Mouse (Mus musculus): ENCODE measurements around the gene Camk2b.

Camk2b gene

DNA sequence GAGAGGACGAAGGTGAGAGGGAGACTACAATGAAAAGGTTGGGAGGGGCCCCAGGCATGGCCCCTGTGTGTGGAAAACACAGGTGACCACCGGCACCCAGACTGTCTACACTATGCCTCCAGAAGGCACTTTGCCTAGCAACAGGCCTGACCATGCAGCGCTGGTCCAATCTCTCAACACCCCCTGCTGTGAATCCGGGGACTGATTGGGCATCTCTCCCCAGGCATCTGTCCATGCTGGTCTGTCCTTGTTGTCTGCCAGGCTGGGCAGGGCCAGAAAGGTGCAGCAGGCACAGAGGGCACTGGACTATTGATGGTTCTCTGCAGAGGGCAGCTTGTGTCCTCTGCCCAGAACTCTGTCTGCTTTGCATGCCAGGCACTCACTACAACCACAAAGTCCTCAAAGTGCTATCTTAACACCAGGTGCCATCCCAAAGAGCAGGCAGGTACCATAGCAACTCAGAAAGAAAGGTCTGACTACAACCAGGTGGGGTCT, 16.0 kb downstream of the Camk2b start:
- DNase-seq (ENCODE audit: low read depth, low spot score): no peak

DNA sequence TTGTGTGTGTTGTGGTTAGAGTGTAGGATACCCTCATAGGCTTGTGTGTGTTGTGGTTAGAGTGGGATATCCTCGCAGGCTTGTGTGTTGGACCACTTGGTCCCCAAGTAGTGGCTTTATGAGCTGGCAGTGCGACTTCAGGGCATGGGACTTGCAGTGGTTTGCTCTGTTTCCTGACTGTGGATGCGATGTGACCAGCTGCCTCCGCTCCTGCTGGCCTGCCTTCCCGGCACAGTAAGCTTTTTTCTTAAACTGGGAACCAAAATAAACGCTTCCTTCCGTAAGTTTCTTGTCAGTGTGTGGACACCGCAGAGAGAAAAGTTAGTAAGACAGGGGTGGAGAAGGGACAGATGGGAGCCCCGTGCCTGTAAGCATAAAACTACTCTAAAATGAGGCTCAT, 18.0 kb downstream of the Camk2b start:
- DNase-seq (ENCODE audit: low read depth, low spot score): no peak

DNA sequence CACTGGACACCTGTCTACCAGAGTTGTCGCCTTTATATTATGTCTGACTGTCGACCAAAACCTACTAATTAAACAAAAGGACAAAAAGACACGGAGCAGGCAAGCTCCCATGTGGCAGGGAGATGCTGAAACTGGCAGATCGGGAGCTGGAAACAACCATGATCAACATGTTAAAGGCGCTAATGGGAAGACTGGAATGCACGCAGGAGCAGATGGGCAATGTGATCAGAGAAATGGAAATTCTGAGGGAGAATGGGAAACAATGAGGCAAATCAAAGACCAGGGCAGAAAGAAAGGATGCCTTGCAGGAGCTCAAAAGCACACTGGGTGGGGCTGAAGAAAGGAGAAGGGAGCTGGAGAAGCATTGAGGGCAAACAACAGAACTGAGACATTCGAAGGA, 27.2 kb downstream of the Camk2b start:
- no peak for DNase-seq (ENCODE audit: low read depth, low spot score)

DNA sequence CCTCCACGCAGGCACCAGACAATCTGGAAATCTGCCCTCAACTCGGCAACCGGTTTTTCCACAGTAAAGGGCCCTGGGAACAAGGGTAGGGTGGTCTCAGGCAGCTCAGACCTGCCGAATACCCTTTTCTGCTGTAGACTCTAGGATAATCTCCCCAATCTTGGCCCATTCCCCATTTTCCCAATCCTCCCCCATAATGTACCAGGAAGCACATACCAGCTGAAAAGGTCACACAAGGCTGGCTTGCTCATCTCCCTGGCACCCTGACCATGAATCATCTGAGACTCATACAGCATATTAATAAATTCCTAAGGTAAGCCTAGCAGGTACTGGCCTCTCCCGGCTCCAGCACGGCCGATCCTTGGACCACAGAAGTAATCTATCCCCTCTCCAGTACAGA, 28.5 kb downstream of the Camk2b start:
- DNase-seq (ENCODE audit: low read depth, low spot score): peak; percentile 55

DNA sequence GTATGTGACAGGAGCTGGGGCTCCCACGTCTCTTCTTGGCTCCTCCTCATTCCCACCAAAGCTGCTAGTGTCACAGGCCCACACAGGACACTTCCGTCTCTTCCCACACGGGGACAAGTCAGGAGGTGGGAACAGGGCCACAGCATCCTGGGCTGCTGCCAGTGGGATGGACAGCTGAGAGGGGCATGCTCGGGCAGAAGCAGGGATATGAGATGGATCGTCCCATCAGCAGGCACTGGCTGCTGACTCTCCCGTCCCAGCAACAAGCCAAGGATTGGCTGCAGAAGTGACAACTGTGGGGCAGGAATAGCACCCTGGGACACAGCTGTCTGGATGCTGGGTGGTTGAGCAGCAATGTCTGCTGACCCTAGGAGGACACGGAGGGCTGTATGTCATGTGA, 29.0 kb downstream of the Camk2b start:
- peak; percentile 90 for DNase-seq (ENCODE audit: low read depth, low spot score)

DNA sequence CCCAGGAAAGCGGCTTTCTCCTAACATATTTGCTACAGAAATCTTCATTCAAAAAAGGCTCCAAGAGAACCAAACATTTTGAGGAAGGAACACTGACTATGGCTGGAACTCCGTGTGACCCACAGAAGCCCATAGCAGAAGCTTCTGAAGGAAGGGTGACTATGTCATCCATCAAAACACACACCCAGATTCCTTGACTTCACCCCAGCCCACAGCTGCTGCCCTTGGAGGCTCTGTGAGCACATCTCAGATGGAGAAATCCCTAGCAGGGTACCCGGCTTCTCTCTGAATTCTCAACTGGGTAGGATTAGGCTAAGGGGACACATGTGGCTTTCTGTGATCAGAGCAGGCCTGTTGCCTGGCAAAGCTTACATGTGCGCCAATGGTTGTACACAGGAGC, 29.7 kb downstream of the Camk2b start:
- no peak for DNase-seq (ENCODE audit: low read depth, low spot score)

DNA sequence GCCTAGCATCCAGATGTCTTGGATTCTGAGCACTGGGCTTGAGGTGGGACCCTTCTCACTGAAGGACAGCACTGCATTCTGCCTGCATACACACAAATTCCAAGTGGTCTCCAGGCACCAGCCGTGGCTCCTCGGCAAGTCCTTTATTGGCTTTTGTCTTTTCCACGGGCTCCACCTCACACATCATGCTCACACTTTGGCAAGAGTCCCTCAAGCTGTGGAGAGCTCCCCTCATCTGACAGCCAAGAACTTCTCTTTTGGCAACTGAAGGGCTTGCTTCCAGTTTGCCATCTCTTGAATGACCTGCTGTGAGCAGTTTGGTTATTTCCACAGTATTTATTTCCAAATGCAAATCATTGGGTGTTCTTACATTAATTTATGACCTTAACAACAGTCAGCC, 30.6 kb downstream of the Camk2b start:
- no peak for DNase-seq (ENCODE audit: low read depth, low spot score)

DNA sequence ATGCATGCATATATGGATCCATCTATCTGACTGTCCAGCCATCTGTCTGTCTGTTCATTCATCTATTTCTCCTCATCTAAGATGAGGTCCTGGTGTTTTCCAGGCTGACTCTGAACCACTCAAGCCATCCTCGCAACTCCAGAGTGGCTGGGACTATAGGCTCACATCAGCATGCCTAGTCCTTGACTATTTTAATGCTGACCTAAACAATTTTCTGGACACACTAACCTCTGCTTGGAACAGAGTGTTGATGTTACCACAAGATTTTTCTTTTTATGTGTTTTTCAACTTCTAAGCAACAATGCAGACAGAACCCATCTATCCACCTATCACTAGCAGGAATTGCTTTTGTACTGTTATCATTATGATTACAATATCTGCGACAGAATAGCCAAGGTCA, 31.4 kb downstream of the Camk2b start:
- DNase-seq (ENCODE audit: low read depth, low spot score): no peak

DNA sequence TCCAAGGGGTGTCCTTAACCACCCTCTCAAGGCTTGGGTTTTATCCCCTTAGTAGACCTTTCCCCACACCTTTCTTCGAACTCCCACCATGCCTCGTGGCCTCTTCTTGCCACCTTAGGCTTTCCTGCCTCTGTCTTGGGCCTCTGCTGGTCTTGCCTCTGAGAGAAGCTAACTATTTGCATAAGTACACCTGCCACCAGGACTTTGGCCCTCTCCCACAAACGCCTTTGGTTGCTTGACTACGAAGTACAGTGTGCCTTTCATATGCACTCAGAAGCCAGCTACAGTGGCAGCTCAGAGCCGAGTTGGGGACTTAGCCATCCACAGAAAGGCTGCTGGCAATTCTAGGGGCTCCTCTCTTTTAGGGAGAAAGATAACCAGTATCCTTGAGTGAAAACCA, 32.4 kb downstream of the Camk2b start:
- DNase-seq (ENCODE audit: low read depth, low spot score): no peak

DNA sequence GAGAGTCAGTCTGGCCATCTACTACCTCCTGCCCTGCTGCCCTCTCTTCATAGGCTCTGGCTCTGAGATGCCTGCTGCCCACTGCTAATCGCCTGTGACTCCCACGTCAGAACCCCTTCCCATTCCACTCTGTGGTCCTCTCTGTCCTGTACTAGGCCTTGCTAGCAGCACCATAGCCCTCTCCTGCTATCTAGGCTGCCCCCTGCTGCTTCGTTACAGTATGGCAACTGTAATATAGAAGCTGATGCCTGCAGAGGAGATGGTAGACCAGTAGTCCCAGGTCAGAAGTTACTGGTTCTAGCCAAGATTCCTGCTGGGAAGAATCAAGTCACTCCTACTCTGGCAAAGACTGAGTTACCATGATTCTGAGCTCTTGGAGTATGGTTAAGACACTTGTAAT, 33.0 kb downstream of the Camk2b start:
- peak; percentile 40 for DNase-seq (ENCODE audit: low read depth, low spot score)

DNA sequence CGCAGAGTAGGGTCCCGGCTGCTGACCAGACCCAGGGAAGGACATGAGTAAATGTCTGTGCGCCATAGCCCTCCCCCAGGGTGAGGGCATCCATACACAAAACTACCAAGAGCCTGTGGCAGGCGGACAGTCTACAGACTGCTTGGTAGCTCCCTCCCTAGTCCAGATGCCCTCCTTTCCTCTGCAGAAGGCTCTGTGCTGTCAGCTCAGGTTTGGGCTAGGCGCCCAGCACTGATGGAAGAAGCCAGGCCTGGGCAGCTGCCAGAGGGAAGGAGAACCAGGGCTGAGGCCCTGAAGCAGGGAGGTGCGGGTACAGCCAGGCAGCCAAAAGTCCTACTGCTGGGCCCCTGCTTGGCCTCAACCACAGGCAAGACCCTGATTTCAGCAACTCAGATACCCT, 35.5 kb downstream of the Camk2b start:
- DNase-seq (ENCODE audit: low read depth, low spot score): peak; percentile 92

DNA sequence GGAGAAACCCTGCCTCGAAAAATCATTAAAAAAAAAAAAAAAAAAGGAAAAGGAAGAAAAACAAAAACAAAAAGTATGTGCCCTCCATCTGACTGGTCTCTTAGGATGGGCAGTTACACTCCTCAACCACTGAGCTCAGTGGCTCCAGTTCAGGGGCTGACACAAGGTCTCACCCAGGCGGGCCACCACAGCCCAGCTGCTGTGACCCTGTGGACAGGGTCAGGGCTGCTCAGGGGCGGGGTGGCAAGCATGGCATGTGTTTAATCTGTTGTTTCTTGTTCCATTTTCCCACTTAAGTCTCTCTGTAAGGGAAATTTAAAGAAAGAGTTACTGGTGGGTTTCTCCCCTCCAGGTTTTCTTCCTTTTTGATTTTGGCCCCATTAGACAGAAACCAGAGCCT, 36.4 kb downstream of the Camk2b start:
- no peak for DNase-seq (ENCODE audit: low read depth, low spot score)

DNA sequence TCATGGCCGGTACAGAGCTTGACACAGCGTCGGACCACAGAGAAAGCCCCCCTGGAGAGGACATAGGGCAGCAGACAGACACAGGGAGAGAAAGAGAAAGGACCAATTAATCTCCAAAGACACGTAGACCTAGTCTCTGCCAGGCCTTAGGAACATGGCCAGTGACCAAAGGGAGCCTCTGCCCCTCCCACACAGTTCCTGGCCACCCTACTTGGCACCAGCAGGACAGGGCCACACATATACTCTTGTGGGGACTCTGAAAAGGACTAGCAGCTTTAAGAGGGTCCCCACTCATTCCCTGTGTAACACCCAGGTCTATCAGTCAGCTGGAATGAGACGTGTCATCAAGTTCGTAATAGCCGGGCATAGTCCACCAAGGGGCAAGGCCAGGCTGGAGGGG, 37.3 kb downstream of the Camk2b start:
- no peak for DNase-seq (ENCODE audit: low read depth, low spot score)

DNA sequence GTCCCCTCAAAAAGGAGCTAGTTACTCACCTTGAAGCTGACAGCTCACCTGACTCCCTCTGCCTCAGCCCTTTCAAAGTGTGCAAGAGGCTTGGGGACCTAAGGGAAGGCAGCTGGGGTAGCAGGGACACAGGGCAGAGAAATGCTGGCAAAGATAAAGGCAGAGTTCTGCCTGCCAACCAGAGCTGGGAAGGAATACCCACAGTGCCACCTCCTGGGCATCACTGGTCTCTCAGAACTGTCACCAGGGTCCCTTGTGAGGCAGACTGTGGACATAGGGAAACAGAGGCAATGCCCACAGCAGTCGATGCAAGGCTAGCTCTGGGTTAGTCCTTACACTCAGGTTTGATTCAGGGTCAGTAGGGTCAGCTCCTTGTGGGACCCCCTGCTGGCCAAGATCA, 39.8 kb downstream of the Camk2b start:
- DNase-seq (ENCODE audit: low read depth, low spot score): peak; percentile 64

DNA sequence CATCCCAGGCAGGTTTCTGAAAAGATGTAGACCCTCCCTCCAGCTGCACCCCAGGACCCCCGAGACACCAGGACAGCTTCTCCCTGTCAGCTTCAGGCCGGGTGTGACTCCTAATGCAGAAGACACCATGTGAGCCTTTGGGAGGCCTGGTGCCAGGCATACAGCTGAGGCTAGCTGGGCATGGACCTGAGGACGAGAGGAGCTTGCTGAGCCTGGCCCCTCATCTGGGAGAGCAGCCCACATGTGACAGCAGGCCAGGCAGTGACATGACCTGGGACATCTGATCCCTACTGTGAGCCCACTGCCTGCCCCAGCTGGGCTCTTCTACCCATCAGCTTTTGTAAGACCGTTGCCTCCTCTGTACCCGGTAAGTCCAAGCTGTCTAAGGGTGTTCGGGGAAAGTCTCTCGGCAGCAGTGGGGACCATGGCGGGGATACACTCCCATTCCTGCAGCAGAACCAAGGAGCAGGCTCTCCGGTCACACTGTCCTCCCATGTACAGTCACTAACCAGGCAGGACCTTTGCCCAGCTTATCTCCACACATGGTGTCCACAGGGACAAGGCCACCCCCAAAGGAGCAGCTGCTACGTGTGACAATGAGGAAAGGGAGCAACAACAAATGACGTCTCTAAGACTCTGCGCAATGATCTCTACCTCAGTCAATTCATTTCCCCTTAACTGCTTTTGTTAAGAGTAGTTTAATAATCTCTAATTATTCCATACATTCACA, 41.1 kb downstream of the Camk2b start:
- peak; percentile 79 for DNase-seq (ENCODE audit: low read depth, low spot score)

DNA sequence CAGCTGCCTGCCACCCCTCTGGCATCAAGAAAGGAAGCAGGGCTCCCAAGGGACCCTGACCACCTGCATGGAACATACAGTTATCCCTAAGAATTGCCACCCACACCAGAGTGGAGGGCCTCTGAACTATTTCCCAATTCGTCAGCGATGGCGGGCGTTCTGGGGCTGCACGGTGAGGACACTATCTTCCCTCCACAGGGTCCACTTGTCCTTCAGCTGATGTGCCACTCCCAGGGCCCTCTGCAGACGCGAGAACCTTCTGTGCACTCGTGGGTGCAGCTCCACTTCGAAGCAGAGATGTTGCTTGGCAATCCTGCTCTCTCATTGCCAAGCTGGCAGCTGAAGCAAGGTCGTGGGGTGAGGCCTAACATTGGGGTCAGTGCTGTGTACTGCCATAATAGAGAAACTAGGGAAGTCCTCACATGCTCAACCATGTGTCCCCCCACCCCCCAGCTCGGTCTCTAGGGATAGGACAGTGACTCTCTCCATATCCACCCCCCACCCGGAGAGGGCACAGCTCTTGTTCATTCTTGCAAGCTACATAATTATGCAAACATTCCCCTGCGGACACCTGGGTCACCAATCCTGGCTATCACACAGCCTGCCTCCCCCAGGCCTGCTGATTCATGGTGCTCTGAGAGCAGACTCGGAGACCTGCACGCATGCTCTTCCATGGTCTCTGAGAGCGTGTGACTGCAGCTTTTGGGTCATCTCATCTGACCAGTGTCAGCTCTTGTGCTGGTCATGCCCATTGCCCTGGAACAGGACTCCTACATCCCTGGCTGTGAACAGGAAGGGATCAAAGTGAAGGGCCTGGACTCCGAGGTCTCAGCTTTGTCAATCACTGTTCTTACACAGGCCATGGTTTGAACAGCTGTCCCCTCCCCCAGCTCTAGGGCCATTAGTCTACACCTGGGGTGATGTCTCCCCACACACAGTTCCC, 45.0 kb downstream of the Camk2b start:
- DNase-seq (ENCODE audit: low read depth, low spot score): no peak

DNA sequence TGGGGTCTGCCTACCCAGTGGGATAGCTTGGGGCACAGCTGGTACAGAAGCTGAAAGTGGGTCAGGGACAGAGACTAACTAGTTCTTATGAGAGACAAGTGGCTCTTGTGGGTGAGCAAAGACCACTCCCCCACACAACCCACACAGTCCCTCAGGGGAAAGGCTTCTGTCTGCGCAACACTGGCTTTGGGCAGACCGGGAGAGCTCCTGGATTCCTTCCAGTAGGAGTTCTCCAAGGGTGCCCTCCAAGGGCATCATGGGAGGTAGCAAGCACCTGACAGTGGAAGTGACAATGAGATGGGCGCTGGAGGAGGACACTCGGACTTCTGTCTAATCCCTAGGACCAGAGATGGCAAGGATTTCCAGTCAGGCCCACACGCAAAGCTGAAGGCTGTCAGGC, 45.8 kb downstream of the Camk2b start:
- DNase-seq (ENCODE audit: low read depth, low spot score): no peak

DNA sequence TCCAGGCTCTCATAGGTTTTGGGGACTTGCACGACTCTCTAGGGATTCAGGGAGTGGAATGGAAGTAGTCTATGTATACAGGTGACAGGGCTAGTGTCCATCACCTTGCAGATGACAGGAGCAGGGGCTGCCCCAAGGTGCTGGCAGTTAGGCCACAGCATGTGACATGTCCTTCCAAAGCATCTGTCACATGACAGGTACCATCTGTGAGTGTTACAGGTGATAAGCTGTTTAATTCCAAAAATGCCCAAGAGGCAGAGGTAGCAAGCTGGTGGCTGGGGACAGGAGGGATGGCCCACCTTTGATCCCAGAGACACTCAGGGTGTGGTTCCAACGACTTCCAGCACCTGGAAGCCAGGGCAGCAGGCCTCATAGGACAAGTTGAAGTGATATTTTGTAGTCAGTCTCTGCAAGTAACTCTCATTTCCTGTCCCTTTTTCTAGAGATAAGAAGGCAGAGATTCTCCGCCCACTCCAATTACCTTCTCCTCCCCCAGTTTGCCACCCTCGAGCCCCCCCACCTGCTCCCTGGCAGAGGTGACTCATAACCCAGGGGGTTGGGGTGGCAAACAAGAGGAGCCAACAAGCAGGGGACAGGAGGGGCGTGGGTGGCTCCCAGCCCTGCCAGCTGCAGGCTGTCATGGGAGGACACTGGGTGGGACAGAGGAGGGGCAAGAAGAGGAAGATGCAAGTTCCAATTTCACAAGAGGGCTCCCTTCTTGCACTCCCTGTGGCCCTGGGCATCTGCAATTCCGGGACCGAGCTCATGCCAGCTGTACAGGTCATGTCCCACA, 47.7 kb downstream of the Camk2b start:
- no peak for DNase-seq (ENCODE audit: low read depth, low spot score)

DNA sequence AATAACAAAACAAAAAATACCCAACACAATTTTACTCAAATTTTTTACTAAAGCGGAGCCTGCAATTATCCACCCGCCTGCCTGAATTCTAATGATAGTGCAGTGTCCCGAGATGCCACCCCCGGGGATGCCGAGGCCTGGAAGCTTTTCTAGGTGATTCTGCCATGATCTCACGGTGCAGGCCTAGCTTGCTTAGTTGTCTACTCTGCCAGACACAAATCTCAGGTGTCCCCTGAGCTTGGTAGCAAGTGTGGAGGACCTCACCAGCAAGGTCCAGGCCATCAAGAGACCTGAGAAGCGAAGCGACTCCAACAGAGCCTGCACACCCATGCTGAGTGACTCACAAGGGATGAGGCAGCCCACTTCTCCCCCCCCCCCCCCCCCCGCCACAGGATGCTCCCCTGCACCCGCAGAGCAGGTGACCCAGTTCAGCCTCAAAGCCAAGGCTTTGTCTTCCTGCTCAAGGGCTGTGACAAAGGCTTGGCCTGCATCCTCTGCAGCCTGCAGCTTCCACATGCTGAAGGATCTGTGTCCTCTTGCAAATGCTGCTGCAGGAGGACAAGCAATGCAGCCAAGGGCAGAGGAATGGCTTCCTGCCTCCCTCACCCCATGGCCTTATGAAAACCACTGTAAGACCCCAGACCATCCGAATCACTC, 48.5 kb downstream of the Camk2b start:
- DNase-seq (ENCODE audit: low read depth, low spot score): no peak

DNA sequence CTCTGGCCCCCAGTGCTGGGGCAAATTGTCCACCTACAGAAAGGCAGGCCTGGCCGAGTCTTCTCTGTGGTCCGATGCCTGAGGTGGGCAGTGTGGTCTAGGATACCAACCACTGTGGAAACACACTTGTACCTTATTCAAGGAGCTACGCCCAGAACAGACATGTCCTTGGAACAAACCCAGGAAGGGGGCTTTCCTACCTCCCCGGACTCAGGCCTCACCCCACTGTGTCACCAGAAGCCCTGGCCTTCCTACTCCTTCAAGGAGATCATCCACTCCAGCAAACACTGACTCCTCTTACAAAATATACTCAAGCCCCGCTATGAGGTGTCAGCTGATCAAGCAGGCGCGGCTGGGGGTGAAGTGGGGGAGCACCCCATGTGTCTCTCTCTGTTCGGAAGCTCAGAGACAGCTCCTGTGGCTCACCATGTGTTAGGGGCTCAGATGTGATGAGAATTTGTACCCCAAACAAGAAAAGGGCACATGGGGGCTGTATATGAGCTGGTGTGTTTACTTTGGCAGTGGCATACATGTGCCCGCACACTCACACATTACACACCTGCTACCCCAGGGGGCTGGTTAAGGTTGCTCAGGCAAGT, 49.3 kb downstream of the Camk2b start:
- no peak for DNase-seq (ENCODE audit: low read depth, low spot score)

DNA sequence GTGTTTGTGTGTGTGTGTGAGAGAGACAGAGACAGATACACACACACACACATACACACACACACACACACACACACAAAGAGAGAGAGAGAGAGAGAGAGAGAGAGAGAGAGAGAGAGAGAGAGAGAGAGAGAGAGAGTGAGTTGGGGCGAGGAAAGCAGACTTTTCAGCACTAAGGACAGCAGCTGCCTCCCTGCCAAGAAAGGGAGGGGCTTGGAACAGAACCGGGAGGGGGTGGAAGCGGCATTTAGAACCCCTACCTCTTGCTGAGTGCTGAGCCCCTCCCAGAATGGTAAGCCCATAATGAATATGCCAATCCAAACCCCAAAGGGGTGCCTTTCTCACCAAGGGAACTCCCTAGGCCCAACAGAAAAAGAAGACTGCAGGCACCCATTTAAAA, 49.8 kb downstream of the Camk2b start:
- DNase-seq (ENCODE audit: low read depth, low spot score): no peak
